Mouse (Mus musculus) thymus, postnatal 14 days (tissue): ENCODE measurements around the gene Srcin1.

Experiments
- DNase-seq: peaks from one replicate; pipeline ENCODE4 v3.0.0; 2021

Srcin1 gene

DNA sequence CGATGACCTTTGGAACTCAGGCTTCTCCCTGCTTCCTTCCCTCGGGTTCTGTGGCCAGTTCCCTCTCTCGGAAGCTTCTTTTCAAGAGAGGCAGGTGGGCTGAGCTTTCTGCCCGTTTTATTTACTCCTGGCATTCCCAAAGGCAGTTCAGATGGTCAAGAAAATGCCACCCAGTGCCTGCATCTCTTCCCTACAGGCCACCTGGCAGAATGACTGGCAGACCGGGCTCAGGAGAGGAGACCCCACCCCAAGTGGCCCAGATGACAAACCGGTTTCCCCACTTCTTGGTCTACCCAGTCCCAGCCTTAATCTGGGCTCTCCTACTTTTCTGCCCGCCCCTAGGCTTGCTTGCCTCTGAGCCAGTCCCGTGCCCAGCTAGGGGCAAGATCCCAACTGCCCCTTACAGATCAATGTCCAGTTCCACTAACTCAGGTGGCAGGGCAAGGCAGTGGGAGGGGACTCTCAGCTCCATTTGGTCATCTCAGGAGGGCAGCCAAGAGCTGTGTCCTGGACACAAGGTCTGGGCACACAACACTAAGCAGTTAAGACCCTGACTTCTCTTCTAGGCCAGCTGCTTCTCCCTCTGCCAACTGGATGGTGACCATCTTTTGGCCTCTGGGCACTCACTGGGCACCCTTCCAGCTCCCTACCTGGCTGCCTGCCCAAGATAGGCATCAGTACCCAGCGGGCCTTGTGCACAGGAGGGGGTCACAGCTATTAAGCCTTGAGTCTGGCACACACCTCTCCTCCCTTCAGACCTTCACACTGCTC lies at the start of gene Srcin1:
Gene Srcin1 (minus strand): TSS at position 51 of the 771 bp plus-strand sequence.
- no peak for DNase-seq

DNA sequence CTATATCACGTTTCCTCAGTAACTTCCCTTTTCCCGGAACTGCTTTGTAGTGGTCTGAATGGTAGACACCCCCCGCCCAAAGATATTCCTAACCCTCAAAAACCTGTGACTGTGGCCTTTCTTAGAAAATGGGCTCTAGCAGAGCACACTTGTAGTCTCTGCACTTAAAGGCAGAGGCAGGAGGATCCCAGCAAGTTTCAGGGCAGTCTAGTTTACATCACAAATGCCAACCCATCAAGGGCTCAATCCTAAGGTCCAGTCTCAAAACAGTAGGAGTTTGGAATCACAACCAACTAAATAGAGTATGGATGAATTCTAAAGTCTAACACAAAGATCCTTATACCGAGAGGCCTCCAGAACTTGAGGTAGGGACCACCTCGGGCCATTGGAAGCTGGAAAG lies 49.6 kb upstream of the Srcin1 start:
- no peak for DNase-seq

DNA sequence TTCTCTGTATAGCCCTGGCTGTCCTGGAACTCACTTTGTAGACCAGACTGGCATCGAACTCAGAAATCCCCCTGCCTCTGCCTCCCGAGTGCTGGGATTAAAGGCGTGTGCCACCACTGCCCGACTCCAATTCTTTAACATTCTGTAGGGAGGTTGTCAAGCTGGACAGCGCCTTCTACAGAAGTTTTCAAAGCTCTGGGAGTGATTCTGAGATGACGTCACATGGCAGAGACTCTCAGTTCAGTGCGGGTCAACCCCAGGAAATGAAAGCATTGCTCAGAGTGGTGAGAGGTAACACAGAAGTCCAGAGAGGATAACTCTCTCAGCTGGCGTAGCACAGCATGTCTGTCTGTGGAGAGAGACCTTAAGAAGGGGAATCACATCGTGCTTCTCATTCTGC lies 47.2 kb upstream of the Srcin1 start:
- no peak for DNase-seq

DNA sequence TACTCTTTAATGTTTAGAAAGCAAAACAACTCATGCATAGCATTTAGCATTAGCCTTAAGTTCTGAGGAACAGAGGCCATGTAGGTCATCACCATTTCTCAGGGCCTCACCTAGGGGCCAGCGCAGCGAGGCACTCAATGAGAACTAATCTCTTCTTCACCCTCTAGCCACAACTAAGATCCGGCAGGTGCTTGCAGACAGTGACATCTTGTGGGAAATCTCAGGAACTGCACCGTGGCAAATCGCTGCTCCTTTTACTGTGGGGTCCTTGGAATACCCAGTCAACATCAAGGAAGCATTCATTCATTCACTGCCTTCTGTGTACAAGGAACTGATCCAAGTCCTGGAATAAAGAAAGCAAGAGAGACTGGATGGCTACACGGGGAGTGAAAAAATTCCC lies 46.5 kb upstream of the Srcin1 start:
- DNase-seq = peak; percentile 64

GRCm38 (mm10) chr11:97619391-97619795 lies 43.4 kb upstream of the Srcin1 start:
- peak; percentile 24 for DNase-seq

DNA sequence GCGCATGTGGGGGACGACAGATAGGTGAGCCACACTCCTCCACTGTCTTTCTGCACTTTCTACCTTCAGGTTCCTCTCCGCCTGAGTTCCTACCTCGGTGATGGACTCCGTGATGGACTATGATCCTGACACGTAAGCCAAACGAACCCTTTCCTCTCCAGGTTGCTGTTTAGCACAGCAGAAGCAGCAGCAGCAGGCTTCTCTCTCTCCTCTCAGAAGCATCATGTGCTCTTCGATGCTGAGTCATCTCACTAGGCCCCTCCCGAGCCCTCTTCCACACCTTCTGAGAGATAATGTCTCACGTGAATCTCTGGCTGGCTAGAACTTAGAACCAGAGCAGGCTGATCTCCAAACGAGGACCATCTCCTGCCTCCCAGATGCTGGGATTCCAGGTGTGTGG lies 42.4 kb upstream of the Srcin1 start:
- no peak for DNase-seq

GRCm38 (mm10) chr11:97615276-97615675 lies 39.3 kb upstream of the Srcin1 start:
- no peak for DNase-seq

DNA sequence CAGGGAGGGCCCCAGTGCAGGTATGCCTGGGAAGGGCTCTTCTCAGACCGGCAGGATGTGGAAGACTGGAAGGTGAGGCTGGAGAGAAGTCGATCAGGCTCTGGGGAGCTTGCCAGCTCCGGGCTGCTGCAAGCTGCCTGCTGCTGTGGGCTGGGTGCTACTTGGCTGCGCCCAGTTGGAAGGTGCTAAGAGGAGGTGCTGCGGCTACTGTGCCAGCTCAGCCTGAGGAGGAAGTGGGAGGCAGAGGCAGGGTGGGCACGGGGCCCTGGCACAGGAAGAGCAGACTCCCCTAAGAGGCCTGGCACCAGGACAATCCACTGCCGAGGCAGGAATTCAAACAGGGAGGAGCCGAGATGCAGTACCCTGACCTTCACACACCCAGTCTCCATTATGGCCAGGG lies 35.1 kb upstream of the Srcin1 start:
- no peak for DNase-seq

GRCm38 (mm10) chr11:97609743-97610142 lies 33.8 kb upstream of the Srcin1 start:
- DNase-seq = no peak

DNA sequence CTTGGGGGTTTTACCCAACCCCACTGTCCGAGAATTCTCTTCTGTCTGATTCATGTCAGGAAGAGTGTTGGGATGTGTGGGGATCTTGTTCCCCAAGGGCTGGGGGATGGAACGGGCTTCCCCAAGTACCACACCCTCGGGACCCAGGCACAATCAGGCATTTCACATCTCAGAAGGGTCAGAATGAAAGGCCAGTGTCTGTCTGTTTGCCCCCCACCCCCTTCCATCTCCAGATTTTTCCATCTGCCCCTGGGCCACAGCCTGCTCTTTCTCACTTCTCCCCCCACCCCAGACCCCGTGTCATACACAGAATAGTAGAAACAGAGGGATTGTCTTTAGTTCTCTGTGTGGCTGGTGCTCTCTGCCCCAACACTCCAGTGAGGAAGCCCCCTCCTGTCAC lies 32.9 kb upstream of the Srcin1 start:
- DNase-seq = no peak

DNA sequence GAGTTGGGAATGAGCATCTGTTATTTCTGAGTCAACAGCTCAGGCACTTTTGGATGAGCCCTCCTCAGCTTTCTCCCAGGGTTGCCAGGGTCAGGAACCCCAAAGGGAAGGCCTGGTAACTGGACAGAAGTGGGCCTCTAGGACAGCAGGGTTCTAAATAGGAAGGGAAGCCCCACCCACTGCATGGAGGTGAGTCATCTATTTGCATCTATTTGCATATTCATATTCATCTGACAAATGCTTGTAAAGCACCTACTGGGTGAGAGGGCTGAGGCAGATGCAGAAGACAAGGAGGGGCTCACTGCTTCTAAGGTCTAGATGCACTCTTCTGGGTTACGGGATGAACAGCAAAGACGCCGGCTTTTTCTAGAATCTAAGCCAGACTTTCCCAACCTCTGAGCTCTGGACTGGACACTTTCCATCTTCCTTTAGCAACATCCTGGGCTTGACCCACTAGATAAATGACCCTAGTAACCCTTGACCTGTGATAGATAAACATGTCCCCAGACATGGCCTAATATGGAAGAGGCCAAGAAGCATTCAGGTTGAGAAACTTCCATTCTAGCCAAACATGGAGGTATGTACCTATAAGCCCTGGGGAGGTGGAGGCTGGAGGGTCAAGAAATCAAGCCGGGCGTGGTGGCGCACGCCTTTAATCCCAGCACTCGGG lies 31.2 kb upstream of the Srcin1 start:
- no peak for DNase-seq

DNA sequence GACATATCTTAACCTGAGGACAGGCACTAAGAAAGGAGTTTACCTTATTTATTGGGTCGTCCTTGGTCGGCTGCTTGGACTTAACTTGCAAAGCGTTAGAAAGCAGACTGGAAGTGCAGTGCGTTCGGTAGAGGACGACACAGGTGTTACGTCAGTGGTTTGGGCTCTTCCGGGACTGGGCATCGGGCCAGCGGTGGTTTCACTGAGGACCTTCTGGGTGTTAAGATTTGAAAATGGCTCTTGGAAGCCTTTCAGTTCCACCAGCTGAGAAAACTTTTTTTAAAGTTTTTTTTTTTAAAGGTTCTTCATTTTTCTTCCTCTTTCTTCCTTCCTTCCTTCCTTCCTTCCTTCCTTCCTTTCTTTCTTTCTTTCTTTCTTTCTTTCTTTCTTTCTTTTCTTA lies 27.9 kb upstream of the Srcin1 start:
- DNase-seq = no peak

- DNase-seq = no peak
Measured at GRCm38 (mm10) chr11:97602223-97602622, 26.2 kb upstream of the Srcin1 start.

DNA sequence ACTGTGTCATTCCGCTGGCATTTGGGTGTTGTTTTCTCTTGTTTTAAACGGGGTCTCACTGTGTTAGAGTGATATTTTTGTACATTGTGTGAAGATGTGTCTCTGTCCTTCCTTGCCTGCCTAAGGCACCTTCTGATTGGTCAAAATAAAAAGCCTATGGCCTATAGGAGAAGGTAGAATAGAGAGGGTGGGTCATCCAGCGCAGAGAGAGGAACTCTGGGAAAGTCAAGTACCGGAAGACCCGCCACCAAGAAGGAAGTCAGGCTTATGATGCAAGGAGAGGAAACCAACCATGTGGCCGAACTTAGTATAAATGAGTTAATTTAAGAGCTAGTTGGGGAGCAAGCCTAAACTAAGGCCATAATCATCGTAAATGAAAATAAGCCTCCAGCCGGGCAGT lies 23.1 kb upstream of the Srcin1 start:
- no peak for DNase-seq

- DNase-seq = no peak
Measured at GRCm38 (mm10) chr11:97597945-97598691, 22.1 kb upstream of the Srcin1 start.

DNA sequence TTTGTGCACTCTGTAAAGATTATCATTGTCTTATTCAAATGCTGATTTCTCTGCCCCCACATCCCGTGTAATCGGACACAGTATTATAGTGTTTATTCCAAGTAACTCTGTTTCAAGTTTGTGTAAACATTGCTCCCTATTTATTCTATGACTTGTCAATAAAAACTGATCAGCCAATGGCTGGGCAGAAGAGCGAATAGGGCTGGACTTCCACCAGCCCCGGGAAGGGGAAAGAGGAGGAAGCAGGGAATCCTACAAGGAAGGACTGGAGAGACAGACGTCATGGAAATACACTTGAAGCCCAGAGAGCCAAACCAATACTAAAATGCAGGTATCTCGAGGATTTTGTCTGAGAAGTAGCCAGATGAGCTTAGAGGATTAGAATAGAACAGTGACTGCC lies 18.1 kb upstream of the Srcin1 start:
- DNase-seq = no peak

DNA sequence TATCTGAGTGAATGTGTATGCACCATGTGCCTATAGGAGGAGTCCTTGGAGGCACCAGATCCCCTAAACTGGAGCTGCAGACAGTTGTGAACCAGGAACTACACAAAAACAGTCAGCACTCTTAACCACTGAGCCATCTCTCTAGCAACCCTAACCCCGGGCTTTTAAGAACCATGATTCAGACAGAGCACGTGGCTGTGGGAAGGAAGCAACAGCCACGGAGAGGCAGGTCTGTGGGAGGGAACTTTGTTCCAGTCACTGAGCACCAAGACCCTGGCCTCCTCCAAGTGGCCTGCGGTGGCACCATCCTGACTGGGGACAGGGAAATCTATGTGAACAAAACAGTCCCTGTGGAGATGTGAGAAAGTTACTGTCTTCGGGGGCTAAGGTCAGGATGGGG lies 15.9 kb upstream of the Srcin1 start:
- no peak for DNase-seq

DNA sequence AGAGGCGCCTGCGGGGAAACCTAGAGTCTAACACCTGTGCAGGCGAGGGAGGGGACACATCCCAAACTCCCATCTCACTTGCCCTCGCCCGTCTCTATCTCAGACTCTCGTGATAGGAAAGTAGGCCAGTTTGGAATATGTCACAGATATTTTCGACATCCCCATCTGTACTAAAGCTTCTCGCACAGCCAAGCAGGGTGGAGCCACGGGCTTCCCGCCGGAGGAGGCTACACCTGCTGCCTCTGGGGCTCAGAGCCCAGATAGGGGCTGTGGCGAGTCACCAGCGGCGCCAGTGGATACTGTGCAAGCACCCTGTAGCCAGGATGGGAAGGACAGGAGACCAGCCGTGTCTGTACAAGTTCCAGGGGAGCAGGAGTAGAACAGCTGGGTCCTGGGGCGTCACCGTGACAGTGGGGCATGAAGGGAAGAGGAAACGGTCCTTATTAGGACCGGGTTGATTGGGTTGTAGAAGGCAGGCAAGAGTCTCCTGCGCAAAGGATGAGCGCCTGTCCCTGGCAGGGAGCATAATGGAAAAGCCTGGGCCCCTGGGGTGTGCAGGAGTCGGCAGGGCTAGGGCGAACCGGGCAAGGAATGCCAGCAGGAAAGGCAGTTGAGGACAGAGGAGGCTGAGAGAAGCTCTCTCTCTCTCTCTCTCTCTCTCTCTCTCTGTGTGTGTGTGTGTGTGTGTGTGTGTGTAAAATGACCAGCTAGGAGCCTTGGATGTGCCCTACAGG lies 14.4 kb upstream of the Srcin1 start:
- no peak for DNase-seq

DNA sequence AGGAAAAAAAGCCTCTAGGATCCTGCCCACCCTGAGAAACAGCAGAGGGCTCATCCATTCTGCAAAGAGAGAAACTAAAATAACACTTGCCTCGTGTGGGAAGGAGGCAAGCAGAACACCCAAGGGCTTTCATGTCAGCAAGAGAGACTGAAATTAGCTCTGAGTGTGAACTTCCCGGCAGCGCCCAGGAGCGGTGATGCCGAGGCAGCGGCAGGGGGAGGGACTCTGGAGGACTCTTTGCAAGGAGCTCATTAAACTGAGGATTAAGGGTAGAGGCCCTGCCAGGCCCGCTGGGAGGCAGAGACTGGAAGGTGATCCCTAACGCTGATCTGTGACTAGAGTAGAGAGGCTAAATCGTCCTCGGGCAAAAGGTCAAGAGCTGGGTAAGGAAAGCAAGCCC lies 13.2 kb upstream of the Srcin1 start:
- no peak for DNase-seq

- no peak for DNase-seq
Measured at GRCm38 (mm10) chr11:97585932-97586331, 9.9 kb upstream of the Srcin1 start.

- no peak for DNase-seq
Measured at GRCm38 (mm10) chr11:97584476-97584875, 8.5 kb upstream of the Srcin1 start.

- DNase-seq = no peak
Measured at GRCm38 (mm10) chr11:97579088-97579857, 3.3 kb upstream of the Srcin1 start.
